30 mouse cellular contexts compared by ENCODE assay signal in genomic region chr19:29678181-29678778, GRCm38 (mm10). TPM values are rescaled to one million over a fixed set of nuclear protein-coding genes. Genes with fewer than 3 reads are reported as not detected.
DNase-seq lines count a peak whose midpoint lies in the region; ATAC-seq lines count a peak whose summit lies in the region.
"Had no signal": no experiment of that assay in that cellular context is flagged by ENCODE, and none has a peak within 500 bp of the region (broad histone marks: within the 10 kb centered on the region; RNA-seq: fewer than 3 reads in every experiment).

No protein-coding gene starts in this region.

- WGBS in hindbrain, embryonic 16.5 days, result 88% methylated on average over 6 of the region's 6 CpGs

- no peaks in the 10 kb centered on the region for H3K36me3 ChIP-seq in hindbrain, embryonic 16.5 days (ENCODE audit: control insufficient read depth, insufficient read depth, low read length)
- H3K36me3 ChIP-seq: intestine, embryonic 15.5 days; limb, embryonic 13.5 days; lung, embryonic 15.5 days; midbrain, embryonic 12.5 days had no signal

- H3K4me3 ChIP-seq in hindbrain, embryonic 16.5 days (ENCODE audit: low read length), result no peak overlapping the region
- H3K4me3 ChIP-seq: erythroblast, embryonic 14.5 days; intestine, embryonic 15.5 days; limb, embryonic 13.5 days; lung, embryonic 15.5 days; midbrain, embryonic 12.5 days had no signal

- ATAC-seq in common myeloid progenitor, adult 5-6 weeks (replicated peaks; ENCODE audit: low read depth, poor library complexity, severe bottlenecking), result peak; percentile 29; the same call in 1 of the 2 replicates
- peak; percentile 82 for ATAC-seq in megakaryocyte, adult 5-6 weeks (ENCODE audit: poor library complexity, severe bottlenecking)
- ATAC-seq in hindbrain, embryonic 16.5 days, result no peak
- ATAC-seq: forebrain, postnatal 0 days; hindbrain, postnatal 0 days; intestine, embryonic 15.5 days had no signal

- H3K27ac ChIP-seq in hindbrain, embryonic 16.5 days (ENCODE audit: low read depth, low read length), result no peak overlapping the region
- H3K27ac ChIP-seq: hindbrain, postnatal 0 days; intestine, embryonic 15.5 days; limb, embryonic 13.5 days; lung, embryonic 15.5 days; midbrain, embryonic 12.5 days had no signal

- no peaks in the 10 kb centered on the region for H3K27me3 ChIP-seq in hindbrain, embryonic 16.5 days (replicated peaks; ENCODE audit: control insufficient read depth, insufficient read depth, low read length)
- H3K27me3 ChIP-seq: CH12.LX; intestine, embryonic 15.5 days; limb, embryonic 13.5 days; midbrain, embryonic 12.5 days had no signal

- no peaks in the 10 kb centered on the region for H3K4me1 ChIP-seq in hindbrain, embryonic 16.5 days (ENCODE audit: control insufficient read depth, insufficient read depth, low read depth, low read length)
- H3K4me1 ChIP-seq: intestine, embryonic 15.5 days; limb, embryonic 13.5 days; midbrain, embryonic 12.5 days had no signal

- no peak overlapping the region for H3K9ac ChIP-seq in hindbrain, embryonic 16.5 days (ENCODE audit: low read depth, low read length)
- H3K9ac ChIP-seq: forebrain, postnatal 0 days; intestine, embryonic 15.5 days; limb, embryonic 13.5 days; lung, embryonic 15.5 days; midbrain, embryonic 12.5 days had no signal

- no peak overlapping the region for H3K4me2 ChIP-seq in hindbrain, embryonic 16.5 days (ENCODE audit: low read length)
- H3K4me2 ChIP-seq: intestine, embryonic 15.5 days; limb, embryonic 13.5 days; liver, embryonic 11.5 days; lung, embryonic 15.5 days; midbrain, embryonic 12.5 days had no signal

- no peaks in the 10 kb centered on the region for H3K9me3 ChIP-seq in hindbrain, embryonic 16.5 days (ENCODE audit: control insufficient read depth, low read length)
- H3K9me3 ChIP-seq: intestine, embryonic 15.5 days; limb, embryonic 13.5 days; lung, embryonic 15.5 days; midbrain, embryonic 12.5 days had no signal

- peak; percentile 24 for DNase-seq in lung, postnatal 36 days
- DNase-seq in lung, postnatal 4 days, result no peak
- no peak for DNase-seq in embryo, embryonic 11 days
- no peak for DNase-seq in kidney, adult 8-10 months
- DNase-seq: adrenal gland, postnatal 10 days; cerebellum, adult 11-12 months; cerebellum, adult 9-11 months; forebrain, postnatal 0 days; heart, postnatal 14 days; kidney, adult 9 months; kidney, postnatal 14 days; right cerebral cortex, postnatal 25 days; thymus, adult 18-20 months; thymus, postnatal 25 days had no signal

RNA-seq across cellular contexts. Expression of gene Mlana, which starts 19.3 kb away (rescaled TPM):
- not detected in 2 replicates for total RNA-seq in common myeloid progenitor, adult 5-6 weeks (2017)
- not detected in 2 replicates for total RNA-seq in megakaryocyte, adult 5-6 weeks (2015)
- not detected in 2 replicates for total RNA-seq in megakaryocyte, adult 5-6 weeks (2017)
- polyA plus RNA-seq in hindbrain, embryonic 16.5 days (2015; fragmentation: Nextera tagmentation; extraction: Ambion mirVana), result not detected in 2 replicates
- total RNA-seq: adrenal gland, postnatal 10 days; CH12.LX; forebrain, postnatal 0 days; gastrocnemius, adult 8-10 months; hindbrain, postnatal 0 days had no signal
- polyA plus RNA-seq: C2C12; erythroblast, embryonic 14.5 days; forebrain, postnatal 0 days; hindbrain, postnatal 0 days; intestine, embryonic 15.5 days; liver, embryonic 11.5 days; liver, embryonic 16.5 days; lung, embryonic 15.5 days; midbrain, embryonic 12.5 days; neural tube, embryonic 14.5 days; stomach, embryonic 16.5 days had no signal

RNA-seq across cellular contexts. Expression of gene Ermp1, which starts 30.1 kb away (rescaled TPM):
- total RNA-seq in common myeloid progenitor, adult 5-6 weeks (2017), result 41.8 and 45.8 TPM in 2 replicates
- total RNA-seq in megakaryocyte, adult 5-6 weeks (2015), result 17.5 and 18.6 TPM in 2 replicates
- total RNA-seq in megakaryocyte, adult 5-6 weeks (2017), result 24.0 and 25.9 TPM in 2 replicates
- 10.1 and 11.2 TPM in 2 replicates for polyA plus RNA-seq in hindbrain, embryonic 16.5 days (2015; fragmentation: Nextera tagmentation; extraction: Ambion mirVana)
